Mouse (Mus musculus): Measurements from ENCODE around the gene Zdhhc7.

DNA sequence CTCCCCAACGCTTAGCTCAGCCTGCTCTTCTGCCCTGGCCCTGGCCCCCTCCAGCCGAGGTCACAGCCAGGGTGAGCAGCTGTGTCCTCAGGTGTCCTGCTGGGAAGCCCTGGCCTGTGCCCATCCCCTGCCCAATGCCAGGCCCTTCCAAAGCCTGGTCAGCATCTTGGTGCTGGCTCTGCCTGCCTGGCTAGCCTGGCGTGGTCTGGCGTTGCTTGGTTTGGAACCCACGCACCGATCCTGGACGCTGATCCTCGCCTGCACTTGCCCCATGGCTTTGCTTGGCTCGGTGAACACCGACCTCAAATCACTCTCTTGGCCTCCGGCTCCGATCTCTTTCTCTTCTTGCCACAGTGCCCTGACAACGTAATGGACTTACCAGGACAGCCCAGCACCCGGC lies 38.5 kb downstream of the Zdhhc7 start:
- TF ChIP-seq CTCF (IDR thresholded peaks at IDR 0.05; ENCODE audit: low read depth) = no peak
- TF ChIP-seq EP300 (optimal IDR thresholded peaks at IDR 0.05) = no peak
